Mouse (Mus musculus) frontal cortex, adult (tissue): ENCODE data around the gene Thada.
A peak's percentile ranks its signal among the peaks of the same experiment; 100 is the strongest.

Source experiments
- ATAC-seq: cut with Nextera tagmentation; 2 replicates; pipeline ENCODE4 v1.9.2; 2017; ENCODE audit warnings: mild to moderate bottlenecking, moderate library complexity, mixed read lengths; ENCODE audit not compliant: low TSS enrichment

Gene Thada

DNA sequence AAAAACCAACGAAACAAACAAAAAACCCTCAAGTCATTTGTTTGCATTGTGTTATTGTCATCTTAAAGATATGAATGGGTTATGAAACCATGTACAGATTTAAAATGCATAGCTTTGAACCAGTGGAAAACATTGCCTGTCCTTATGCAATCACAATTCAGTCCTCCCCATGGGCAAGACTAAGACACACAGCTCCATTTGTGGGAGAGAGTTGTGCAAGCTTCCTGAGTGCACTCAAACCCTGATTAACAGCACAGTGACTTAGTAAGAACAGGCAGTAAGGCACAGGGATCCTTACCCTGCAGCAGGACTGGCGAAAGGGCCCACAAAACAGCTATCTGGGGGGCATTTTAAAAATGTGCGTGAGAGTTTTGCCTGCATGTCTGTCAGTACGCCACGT is 11.2 kb upstream of the Thada start:
- ATAC-seq = no peak

DNA sequence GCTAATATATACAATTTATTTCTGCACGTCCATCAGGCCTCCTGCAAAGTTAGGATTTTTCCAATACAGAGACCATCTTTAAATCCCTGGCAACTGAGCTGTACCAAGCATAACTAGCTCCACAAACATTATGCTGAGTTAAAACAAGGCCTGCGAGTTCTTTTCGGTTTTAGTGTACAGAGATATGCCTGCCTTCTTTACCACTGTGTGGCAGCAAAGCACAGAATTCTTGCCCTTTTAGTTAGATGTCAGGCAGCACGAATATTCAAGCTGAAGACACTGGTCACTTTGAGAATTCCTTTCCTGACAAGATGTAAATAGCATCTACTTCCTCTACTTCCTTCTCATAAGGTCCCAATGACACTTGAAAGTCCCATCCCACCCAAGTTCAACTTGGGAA is 8.3 kb upstream of the Thada start:
- ATAC-seq = peak; percentile 85; the same call in 1 of the 2 replicates

DNA sequence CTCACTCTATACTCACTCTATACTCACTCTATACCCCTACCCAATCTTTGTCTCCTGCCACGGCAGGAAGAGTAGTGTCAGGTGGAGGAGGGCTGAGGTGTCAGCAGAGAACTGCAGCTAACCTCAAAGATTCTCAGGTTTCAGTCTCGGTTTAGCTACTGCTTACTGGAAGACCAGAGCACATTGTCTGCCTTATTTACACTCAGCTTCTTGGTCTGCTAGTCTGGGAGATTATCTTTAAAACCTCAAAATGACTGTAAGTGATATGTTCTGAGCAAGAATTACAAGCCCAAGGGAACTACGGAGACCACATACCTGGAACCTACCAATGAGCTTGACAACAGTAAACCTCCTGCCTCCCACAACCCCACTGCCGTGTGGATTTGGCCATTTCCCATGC is 31.0 kb downstream of the Thada start:
- ATAC-seq = no peak

DNA sequence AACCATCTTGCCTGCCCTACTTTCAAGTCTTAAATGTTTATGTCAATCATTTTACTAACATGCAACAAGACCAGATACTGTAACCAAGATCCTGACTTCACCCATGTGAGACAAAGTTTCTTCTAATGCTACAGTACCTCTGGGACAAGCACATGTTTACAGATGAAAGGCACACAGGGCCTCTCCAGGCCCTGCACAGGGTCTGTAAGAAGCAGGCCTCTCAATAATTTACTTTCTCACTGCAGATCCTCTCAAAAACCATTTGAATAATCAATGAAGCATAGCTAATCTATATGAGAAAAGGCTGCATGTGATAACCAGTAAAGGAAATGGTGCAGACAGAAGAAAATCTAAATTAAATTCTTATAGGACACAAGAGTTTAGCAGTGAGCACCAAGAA is 31.8 kb downstream of the Thada start:
- ATAC-seq = no peak

DNA sequence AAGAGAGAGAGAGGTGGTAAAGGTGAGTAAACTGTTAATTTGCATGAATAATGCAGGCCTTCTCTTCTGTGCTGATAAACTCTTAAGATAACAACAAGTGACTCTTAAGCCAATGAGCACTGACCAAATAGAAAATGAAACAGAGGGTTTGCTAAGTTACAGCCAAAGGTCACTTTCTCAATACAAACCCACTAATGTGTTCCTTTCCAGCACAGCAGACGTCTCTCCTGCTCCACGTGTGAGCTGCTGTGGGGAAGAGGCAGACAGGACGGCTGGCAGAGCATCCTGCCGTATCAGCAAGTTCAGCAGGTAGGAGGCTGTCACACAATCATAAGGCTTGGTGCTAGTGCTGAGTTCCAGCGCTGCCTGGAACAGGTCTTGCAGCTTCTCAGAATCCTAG is 34.0 kb downstream of the Thada start:
- ATAC-seq = no peak

DNA sequence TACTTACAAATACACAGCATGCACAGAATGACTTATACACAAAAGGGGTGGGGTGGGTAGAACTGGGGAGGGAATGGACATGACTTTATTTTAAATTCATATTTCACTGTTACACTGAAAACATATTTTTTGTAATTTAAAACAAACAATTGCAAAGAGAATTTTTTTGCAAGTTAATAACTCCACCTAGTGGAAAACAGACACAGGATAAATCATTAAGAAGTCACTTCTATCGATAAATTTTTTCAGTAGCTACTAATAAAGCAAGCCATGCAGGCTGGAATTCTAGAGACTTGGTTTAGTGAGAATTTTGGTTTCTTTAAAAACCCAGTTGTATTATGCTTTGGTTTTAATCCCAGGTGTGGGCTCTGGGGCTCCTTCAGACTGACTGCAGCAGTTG is 41.7 kb downstream of the Thada start:
- ATAC-seq = no peak

DNA sequence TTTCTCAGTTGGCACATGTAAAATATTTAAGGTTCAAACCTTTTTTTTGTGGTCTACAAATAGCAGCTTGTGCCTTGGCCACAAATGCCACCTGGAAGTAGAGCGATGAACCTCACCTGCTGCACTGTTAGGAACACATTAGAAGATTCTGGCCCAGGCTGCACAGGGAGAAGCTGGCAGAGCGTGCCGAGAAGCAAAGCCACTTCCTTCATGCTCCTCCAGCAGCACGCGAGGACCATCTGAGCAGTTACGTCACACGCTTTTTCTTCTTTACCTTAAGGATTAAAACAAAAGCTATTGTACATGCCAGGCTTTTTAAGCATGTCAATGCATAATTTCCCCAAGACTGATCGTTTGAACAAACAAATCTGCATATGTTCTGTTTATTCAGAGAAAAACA is 43.1 kb downstream of the Thada start:
- no peak for ATAC-seq

DNA sequence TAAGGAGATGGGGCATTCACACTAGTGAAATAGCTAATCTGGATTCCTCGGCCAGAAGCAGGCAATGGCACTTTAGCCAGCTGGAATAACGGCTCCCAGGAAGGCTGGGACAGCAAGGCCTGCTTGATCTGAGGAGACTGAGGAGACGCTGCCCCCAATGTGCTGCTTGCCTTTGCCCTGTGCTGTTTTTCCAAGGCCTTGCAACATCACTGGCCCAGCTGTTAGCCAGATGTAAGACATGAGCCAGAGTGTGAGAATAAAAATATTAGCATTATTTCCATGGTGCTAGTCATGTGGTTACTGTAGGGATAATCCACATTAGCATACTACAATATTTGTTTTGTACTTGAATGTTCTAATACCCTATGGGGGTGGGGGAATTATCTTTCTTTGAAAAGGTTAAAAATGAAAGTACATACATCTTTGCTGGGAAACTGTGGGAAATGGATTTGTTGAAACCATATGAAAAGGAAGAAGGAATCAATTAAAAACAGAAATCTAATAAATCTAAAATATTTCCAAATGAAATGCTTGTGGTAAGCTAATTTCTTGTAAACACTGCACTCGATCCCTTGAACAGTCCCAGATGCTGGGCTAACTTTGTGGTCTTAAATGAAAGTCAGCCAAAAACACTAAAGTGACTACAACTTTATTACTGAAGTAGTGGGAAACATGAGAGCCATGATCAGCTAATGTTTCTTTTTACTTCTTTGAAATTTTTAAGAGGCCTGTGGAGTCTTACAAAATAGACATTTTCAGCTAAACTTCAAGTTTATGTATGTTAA is 43.8 kb downstream of the Thada start:
- no peak for ATAC-seq

DNA sequence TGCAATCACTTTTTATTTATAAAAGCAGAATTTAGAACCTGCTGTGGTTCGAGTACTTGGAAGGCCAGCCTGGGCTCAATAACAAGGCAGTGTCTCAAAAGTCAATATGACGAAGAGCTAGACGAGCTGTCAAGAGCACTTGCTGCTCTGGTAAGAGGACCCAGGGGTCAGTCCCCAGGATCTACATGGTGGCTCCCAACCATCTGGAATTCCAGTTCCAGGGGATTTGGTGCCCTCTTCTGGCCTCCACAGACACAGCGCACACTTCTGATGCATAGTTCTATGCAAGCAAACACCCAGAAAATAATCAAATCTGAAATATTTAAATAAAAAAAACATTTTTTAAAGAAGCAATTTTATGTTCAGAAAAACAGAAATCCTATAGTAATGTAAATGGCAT is 45.0 kb downstream of the Thada start:
- ATAC-seq = no peak

DNA sequence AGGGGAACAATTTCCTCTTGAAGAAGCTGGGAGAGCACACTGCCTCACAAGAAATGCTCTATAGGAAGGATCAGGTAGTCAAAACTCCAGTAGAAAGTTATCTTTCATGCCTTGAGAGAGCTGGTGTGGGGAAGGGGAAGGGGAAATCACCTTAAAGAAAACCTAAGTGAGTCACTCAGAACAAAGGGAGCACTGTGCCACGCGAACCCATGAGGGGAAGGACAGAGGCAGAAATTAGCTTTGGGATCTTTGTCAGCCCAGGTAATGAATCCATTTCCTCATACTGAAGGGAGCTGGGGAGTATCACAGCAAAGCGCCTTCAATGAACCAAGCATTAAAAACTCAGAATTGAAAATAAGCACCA is 45.7 kb downstream of the Thada start:
- ATAC-seq = no peak; the same call in 1 of the 2 replicates

DNA sequence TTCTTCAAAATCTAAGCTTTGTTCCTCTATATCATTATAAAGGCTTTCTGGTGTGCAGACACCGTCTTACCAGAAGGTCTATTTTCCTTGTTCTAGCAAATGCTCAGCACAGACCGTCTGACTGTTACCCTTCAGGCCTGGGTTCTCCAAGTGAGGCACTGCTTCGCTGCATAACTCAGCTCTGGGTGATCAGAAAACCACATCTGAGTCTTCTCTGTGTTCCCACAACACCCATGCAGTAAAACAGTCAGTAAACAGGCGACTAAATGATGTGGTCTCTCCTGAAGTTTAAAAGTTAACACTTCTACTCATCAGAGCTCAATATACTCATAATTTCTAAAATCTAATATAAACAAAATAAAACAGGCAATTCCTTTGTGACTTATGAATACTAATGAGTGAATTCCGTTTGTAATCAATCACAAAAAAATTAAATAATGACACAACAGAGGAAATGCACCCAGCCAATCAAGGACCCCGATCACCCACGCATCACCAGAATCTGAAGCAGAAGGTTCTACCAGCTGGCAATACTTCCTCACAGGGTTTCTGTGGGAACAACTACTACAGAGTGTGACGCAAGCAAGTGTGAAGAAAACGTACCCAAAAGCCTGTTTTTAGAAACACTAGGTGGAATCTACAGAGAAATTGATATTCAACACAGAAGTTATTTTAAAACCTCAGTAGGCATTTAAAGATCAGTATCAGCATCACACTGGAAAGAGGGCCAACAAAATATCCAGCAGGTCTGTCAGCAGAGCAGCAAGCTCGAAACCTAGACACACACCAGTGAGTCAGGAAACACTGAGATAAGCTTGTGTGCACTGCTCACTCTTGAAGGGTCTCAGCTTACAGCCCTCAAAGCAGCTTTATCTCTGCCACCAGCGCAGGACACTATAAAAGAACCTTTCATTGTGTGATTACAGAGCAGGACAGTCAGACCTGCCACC is 46.4 kb downstream of the Thada start:
- peak; percentile 96 for ATAC-seq

DNA sequence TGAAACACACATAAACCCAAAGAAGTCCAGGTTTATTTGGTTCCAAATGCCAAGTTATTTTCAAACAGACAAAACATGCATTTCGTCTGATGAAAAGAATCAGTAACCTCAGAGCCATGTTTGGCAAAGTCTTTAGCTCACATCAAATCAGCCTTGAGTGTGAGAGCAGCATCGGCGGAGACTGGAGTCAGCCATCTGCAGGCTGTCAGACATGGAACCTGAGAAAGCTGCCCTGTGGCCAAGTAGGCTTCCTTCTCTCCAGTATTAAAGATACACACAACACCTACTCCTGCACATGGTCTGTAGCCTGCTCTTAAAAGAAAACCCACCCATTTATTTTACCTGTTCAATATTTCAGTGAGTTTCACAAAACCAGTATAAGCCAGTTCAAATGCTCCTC is 50.1 kb downstream of the Thada start:
- no peak for ATAC-seq

DNA sequence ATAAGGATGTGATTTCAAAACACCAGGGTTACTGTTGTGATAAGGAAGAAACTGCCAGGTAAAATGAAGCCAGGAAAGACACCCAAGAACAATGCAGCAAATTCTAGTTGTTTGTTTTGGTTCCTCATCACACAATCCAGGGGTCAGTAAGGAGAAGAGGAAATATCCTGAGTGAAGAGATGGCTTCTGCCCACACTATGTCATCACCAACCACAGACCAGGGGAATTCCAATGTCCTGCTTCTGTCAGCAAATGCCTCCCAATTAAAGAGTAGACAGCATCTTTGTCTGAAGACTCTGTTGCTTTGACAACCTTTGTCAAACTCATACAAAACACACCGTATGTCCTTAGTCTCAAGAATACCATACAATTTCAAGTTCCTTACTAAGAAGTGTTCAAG is 57.3 kb downstream of the Thada start:
- ATAC-seq = no peak

DNA sequence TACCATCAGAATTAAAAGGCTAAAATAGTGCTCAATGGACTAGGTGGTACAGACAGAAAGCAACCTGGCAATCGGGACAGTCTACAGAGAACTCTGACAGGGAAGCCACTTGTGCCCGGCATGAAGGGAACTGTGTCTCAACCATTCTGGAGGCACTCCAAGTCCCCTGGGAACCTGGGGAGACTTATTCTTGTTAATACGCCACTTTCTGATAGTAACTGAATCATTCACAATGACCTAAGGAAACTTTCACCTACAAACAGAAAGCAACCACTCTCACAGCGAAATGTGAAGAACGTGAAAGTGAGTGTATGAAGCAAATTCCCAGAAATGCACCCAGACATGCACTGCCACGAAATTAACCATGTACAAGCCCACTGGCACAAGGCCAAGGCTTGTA is 60.4 kb downstream of the Thada start:
- no peak for ATAC-seq

DNA sequence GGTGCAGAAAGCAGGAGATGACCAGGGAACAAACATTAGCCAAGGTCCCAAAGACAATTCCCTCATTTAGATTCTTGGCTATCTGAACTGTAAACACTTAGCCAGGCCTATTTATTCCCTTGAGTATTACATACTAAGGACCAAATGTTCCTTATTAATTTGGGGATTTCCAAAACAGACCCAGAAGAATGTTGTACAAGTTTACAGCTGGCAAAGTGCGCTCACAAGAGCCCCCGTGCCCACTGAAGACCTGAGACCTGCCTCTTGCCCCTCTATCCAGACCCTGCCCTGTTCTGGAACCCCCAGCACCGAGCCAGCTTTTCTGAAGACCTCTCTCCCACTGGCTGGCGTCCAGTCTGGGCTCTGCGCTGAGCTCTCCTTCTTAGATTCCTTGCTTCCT is 64.2 kb downstream of the Thada start:
- ATAC-seq = no peak

DNA sequence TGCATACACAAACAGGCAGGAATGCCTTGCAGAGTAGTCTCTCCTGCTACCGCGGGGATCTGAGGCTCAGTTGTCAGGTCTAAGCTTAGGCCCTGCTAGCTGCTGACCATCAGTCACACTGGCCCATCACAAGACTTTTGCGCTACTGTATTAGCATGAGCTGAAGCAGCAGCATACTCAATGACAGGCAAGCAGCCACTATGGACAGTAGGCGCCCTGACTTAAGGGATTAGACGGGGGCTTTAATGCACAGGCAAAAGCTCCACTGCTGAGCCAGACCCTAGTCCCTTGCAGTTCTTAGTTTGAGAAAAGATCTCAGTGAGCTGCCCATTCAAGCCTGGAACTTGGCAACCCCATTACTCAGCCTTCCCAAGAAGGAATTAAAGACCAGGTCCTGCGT is 66.6 kb downstream of the Thada start:
- ATAC-seq = no peak

DNA sequence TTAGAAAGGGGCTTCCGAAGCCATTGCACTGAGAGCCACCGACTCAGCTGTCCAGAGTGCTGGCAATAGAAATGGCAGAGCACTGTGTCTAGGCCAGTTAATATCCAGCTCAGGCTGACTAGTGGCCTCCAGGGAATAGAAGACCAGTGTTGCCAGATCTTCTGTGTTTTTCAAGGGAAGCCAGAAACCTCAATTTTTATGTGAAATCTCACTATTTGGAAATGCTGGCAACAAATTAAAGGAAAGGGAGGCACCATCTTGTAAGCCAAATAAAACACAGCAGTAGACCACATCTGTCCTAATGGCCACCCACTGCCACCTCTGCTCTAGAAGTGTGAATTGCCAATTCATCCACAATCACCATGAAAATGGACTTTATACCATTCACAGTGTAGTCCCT is 76.0 kb downstream of the Thada start:
- no peak for ATAC-seq

DNA sequence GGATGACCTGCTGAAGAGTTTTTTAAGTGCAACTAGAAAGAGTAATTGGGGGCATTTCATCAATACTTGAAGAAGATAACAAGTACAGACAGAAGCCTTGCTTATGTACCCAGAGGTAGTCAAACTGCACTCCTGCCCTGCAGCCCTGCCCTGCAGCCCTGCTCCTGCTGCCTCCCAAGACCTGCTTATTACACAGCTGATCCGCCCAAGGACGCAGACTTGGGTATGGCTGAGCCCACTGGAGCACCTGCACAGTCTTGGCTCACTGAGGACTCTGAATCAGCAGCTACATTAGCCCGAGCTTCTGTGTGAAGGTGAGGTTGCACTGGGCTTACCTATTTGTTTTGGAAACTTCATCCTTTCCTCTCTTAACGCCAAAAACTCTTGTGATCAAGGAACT is 79.8 kb downstream of the Thada start:
- ATAC-seq = no peak

DNA sequence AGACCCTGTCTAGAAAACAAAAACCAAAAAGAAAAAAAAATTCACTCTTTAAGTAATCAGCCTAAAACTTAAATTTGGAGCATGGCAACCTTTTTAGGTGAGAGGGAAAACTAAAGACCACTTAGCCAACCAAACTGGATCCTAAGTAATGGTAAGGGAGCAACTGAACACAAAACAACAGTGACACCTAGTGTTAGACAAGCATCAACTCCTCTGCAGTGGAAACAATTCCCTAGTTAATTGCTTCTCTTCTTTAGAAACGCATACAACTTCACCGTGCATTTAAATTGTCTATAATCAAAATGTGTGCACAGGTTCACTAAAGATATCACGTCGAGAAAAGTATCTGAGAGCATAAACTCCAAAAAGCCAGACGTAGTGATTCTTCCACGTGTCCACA is 80.3 kb downstream of the Thada start:
- ATAC-seq = peak; percentile 77; the same call in 1 of the 2 replicates

DNA sequence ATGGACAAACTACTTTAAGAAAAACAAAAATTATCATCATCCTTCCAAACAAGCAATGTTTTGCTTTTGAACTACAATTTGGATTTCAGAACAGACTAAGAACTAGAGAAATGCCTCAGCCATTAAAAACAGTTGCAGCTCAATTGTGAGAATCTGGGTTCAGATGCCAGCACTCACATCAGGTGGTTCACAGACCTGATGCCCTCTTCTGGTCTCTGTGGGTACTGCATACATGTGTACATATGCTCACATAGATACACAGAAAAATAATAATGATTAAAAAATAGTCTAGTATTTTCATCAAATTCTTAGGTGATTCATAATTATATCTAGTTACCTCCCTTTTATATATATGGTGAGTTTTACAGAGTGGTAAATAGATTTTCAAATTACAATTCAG is 81.3 kb downstream of the Thada start:
- ATAC-seq = no peak

DNA sequence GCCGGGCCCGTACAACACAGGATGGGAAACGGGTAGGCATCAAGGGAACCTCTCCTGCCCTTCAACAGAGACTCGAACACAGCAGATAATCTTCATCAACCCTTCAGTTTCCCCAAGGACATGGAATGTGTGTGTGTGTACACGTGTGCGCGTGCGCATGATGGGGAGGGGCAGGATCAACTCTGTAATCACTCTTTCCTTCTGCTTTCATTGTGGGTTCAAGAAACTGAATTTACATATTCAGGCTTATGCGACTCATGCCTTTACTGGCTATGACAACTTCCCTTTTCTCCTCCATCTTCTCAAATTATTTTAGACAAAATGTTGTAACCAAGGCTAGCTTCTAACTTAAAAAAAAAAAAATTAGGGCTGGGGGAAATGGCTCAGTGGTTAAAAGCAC is 85.7 kb downstream of the Thada start:
- ATAC-seq = no peak

DNA sequence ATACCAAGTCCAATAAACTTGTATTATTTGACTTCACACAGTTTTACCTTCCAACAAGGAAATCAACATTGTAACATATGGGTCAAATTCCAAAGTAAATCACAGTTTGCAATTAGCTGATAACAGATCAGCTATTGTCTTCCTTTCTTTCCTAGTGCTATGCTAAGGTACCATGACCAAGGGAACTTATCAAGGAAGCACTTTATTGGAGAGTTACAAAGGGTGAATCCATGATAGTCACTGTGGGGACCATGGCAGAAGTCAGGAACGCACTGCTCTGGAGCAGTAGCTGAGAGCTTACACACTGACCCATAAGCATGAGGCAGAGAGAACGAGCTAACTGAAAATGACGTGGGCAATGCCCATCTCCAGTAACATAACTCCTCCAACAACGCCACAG is 89.1 kb downstream of the Thada start:
- ATAC-seq = no peak

DNA sequence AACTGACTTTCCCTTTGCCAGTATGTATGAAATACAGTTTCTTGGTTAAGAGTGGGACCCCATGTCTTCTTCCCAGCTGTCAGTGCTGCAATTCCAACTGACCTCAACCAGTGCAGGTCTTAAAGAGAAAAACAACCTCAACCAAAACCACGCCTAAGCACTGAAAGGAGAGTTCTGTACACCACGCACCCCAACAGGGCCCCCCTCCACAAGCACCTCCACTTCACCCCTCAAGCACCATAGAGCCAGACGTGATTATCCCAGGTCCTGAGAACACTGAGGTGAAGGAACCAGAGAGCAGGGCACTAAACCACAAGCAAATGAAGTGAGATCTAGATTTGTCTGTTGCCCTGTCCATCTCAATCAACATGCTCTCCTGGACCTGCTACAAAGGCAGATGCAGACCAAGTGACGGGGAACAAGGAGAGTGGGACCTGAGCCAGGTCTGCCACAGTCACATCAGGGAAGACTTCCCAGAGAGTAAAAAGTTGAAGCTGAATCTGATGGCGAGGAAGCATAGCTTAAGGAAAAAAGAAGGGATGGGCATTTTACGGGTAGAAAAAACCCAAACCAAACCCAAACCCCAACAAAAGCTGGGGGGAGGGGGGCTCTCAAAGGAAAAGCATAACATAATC is 93.5 kb downstream of the Thada start:
- ATAC-seq = no peak
